Mouse (Mus musculus) liver, embryonic 14.5 days (tissue): Measurements from ENCODE around the gene Folr1.

Experiments
- CTCF ChIP-seq: IDR thresholded peaks from 2 replicates; pipeline ENCODE4 v1.5.1; 2016; ENCODE audit warnings: antibody characterized with exemption, low read depth, control low read depth
- EP300 ChIP-seq: IDR thresholded peaks from 2 replicates; pipeline ENCODE4 v1.6.1; 2016; ENCODE audit warnings: antibody characterized with exemption, low read depth

- no peak for TF ChIP-seq CTCF
- no peak for TF ChIP-seq EP300
Measured at GRCm38 (mm10) chr7:101821571-101822501, 48.8 kb downstream of the Folr1 start.
